Mouse (Mus musculus): ENCODE data around the gene Stox2.

GRCm38 (mm10) chr8:47221191-47221590, 225.0 kb downstream of the Stox2 start:
- TF ChIP-seq GATA1 (IDR thresholded peaks at IDR 0.05; ENCODE audit: low read length), result no peak
- no peak for TF ChIP-seq TAL1 (IDR thresholded peaks at IDR 0.05; ENCODE audit: low read length)

Measured in erythroblast, embryonic 14.5 days (primary cell).